Mouse (Mus musculus) 416B (cell line): ENCODE measurements around the gene Tmem238.

Experiments used
- DNase-seq: peaks from one replicate; pipeline ENCODE4 v3.0.0; 2011; ENCODE audit warnings: low read depth

The Tmem238 gene

DNA sequence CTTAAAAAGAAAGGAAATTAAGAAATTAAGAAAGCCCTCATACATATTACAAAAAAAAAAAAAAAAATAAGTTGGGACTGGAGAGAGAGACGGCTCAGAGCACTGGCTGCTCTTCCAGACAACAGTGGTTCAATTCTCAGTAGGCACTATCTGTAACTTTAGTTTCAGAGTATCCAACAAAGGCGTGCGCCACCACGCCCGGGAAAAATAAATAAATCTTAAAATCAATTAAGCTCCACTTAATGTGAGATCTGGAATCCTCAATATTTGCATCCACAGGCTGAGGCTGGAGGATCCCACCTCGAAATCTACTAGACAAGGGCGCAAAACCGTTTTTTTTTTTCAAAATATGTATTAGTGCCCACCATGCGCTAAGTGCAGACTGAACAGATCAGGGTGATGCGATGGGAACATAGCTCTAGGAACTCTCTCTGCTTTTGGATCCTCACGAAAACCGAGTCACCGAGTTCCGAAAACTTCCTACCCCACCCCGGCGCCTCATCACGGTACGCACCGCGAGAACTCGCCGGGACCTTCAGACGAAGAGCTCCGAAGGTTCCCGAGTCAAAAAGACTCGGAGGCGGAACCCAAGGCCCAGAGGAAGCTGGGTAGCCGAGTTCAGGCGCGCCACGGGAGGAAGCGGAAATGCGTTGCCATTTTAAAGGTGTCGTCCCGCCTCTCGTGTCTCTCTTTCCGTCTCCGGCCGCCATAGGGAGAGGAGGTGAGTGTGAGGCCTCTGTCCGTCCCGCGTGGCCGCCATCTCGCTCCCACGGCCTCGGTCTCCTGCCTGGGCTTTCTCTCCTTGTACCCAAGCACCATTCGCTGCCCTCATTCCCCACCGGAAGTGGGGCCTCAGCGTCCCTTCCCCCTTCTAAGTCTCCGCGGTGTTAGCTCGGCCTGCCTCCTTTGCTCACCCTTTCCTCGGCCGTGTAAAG is 3.1 kb upstream of the Tmem238 start, which contains the start of gene Rpl28:
TSS of gene Rpl28 (plus strand) at position 597 of the 935 bp plus-strand sequence.
- peak; percentile 98 for DNase-seq

DNA sequence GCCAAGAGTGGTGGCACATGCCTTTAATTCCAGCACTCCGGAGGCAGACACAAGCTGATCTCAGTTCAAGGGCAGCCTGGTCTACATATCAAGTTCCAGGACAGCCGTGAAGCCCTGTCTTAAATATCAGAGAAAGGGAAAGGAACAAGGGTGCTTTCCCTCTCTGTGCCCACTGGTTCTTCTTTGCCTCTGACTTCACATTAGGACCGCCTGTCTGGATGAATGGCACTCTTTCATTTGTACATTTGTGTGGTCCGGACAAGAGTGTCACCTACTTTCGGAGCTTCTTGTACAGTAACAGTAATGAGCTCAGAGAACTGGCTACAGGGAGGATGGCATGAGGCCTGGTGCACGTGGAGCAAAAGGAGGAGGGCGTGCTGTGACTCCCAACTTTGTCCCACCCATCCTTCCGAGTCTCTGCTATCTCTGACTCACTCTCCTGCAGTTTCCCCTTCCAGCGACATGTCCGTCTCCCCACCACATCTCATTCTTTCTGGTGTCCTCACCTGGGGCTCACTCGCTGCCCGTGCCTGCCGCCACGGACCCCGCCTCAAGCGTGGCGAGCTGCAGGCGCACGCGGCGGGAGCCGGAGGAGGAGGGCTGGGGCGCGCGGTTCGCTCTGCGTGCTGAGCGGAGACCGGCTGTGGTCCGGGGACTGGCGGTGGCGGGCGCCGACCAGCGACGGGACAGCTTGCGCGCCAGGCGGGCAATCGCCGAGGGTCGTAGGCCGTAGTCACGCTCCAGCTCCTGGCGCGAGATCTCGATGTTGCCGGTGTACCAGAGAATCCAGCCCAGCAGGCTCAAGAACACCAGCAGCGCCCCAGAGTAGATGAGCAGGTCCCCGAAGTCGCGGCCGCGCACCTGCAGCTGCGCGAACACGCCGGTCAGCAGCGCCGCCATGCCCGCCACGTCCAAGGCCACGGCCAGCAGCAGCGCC is 689 bp downstream of the Tmem238 start:
- DNase-seq = peak; percentile 84

GRCm38 (mm10) chr7:4783667-4784268 is 5.7 kb downstream of the Tmem238 start:
- peak; percentile 28 for DNase-seq

DNA sequence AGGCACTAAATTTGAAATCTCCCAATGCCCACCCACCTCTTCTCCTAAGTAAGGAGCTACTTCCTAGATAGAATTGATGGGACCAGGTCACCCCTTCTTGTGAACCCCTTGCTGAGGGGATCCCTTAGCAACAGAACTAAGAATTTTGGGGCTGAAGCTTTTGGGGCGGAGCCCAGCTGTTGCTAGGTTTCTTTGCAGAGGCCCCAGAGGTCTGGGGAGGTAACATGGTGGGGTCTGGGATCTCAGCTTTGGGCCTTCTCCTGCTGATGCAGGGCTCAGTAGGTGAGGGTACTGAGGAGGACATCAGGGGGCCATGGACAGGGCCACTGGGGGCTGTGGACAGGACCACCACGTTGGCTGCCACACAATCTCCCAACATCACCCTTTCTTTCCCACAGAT is 6.7 kb downstream of the Tmem238 start, which contains the start of the genes Il11 and Tmem190:
TSS of gene Il11 (minus strand) at position 101 of the 400 bp plus-strand sequence.
TSS of gene Tmem190 (plus strand) at position 179 of the 400 bp plus-strand sequence.
- DNase-seq = no peak

DNA sequence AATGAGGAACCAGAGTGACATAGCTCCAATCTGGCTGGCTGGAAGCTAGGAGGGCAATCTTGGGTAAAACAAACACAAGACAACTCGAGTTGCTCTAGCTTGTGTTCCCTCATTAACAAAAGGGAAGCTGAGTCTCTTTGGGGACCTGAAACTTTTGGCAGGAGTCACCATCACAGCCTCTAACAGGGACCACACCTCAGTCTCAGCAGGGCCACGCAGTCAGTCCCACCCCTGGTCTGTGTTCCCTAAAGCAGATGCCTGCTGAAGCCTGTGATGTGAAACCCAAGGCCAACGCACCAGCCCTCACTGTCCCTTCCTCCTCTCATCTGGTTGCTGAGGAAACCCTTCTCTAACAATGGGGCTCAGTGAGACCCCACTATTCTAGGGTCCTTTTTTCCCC is 7.3 kb downstream of the Tmem238 start:
- DNase-seq = no peak

DNA sequence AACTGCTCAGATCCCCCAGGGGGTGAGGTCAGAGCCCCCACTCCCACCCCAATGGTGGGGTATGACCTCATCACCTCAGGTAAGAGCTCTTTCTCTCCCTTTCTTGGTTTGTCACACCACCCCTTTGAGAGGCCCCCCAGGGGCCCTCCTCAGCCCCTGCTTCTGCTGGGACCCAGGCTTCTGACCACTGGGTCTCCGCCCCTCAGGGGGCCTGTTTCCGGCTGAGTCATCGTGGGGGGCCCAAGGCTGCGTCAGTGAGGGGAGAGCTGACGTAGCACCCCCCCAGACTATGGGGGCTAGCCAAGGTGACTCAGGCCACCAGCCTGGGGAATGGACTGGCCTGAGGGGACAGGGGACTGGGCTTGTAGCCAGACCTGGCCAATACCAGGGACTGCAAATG is 9.5 kb downstream of the Tmem238 start:
- DNase-seq = peak; percentile 65

GRCm38 (mm10) chr7:4777851-4778637 is 11.4 kb downstream of the Tmem238 start:
- no peak for DNase-seq

DNA sequence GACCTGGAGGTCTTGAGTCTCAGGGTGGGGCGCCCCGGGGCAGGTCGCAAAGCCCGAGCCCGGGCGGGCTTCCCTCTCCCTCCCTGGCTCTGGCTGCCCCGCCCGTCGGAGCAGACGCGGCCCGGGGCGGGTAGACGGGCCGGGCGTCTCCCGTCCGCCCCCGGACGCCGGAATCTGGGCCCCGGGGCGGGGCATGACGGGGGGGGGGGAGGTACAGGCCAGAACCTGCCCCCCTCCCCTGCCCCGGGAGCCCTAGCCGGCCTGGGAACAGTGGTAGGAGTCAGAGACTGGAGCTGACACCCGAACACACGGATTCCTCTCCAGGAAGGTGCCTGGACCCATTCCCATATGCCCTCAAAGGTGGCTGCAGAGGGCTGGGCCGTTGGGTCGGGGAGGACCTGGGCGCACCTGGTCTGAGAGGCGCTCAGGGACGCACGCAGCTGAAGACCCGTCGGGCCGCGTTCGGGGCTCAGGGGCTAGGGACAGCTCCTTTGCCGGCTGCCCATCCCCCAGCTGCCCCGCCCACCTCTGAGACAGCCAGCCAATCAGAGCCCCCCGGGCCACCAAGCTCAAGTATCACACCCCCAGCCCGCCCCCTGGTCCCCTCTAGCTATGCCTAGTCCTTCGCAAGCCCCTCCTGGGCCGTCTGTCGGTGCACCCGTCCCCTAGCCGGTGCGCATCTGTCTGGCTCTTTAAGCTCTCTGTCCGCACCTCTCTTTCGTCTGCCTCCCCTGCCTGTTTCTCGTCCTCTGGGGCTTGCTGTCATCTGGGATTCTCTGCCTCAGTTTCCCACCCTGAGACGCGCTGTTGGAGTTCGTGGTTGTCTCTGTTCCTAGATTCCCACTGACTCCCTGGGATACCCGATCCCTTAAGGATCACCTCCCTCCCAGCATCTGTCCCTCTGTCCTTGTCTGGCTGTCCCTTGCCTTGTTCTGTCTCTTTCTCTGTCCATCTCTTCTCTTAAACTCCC is 12.3 kb downstream of the Tmem238 start:
- DNase-seq = no peak

DNA sequence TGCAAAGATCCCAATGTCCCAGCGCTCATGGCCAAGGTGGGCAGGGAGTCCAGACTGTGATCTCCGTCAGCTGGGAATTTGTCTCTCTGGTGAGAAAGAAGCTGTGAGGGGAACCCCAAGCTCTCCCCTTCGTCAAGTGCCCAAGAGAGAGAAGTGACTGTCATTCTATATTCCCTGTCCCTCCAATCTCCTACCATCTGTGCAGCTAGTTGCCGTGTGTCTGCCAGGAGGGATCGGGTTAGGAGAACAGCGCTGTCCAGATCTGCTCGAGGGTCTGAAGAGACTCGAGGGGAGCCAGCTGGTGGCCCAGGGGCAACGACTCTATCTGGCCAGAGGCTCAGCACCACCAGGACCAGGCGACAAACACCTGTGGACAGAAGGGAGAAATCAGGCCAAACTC is 13.3 kb downstream of the Tmem238 start:
- no peak for DNase-seq

GRCm38 (mm10) chr7:4771202-4771601 is 18.3 kb downstream of the Tmem238 start, which contains the start of gene Fam71e2:
Fam71e2 (minus strand) TSS chr7:4771302.
- DNase-seq = no peak

DNA sequence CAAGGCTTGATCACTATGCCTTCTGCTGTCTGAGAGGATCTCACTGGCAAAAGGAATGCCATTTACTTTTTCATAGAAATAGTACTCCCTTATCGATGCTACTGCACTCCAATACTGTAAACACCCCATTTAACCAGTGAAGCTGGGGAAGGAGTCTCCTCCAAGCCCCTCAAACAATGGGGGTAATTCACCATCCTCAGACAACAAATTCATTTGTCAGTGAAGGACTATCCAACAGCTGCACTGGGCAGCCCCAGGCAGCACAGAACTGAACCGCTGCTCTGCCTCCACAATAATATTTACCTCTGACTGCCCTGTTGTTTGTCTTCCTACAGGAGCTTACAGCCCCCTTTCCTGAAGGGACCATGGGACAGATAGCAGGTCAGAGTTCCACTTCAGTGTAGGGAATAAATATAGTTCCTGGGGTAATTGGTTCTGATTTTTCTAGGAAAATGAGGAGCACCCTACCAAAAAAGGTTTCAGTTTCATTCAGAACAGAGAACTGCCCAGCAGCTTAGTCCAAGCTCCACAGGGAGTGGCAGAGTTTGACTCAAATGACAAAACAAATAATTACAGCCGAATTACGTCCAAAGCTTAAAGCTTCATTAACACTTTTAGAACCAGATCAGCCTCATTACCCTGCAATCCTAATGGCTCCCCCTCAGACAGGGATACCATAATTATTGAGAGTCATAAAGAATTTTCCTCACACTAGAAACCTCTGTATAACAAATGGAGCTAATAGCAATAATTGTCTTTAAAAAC is 24.3 kb downstream of the Tmem238 start:
- no peak for DNase-seq

DNA sequence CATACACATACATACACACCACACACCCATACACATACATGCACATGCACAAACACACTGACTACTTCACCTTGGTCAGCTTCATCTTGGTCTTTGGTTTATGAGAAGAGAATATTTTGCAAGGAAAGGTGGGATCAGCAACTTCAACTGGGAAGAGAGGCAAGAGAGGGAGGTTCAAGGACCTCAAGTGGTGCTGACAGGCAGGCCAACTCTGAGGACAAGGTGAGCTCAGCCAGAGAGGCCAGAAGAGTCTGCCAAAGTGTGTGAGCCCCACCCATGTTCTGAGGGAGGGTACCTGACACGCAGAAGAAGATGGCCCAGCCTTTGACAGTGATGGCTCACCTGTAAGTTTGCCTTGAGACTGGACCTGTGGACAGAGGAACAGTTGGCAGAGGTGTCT is 29.8 kb downstream of the Tmem238 start:
- DNase-seq = no peak

GRCm38 (mm10) chr7:4752821-4753570 is 36.5 kb downstream of the Tmem238 start, which contains the start of gene Cox6b2:
Cox6b2 (minus strand) TSS chr7:4753094.
- DNase-seq = no peak

DNA sequence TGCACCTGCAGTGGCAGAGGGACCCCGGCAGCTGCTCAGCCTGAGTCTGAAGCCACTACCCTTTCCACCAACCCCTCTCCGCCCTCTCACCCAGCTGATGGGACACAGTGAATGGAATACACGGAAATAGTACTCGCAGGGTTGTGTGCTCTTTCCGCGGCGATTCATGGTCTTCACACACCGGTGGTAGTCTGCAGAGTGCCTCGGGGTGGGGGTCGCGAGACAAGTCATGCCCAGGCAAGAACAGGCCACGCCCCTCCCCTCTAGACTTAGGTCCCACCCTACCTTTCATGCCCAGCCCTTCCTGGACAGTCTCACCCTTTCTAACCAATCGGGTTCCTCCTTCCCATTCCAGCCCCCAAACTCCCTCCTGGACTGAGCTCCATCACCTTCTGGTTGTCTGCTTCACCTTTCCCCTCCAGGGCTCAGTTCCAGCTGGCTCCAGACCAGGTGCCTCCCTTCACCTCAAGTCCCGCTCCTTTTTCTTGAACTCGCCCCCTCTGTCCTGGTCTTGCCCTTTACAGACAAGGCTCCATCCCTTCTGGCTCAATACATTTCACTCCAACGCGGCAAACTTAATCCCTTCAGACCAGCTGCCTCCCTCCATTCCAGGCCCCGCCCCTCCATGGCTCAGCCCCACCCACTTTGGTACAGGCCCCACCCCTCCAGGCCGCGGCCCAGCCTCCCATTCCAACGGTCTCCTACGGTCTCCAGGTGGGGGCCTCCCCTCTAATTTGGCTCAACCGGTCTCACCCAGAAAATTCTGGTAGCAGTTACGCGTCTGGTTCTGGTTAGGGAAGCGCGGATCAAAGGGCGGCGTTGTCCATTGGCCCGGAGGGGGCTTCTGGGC is 37.3 kb downstream of the Tmem238 start:
- DNase-seq = no peak

DNA sequence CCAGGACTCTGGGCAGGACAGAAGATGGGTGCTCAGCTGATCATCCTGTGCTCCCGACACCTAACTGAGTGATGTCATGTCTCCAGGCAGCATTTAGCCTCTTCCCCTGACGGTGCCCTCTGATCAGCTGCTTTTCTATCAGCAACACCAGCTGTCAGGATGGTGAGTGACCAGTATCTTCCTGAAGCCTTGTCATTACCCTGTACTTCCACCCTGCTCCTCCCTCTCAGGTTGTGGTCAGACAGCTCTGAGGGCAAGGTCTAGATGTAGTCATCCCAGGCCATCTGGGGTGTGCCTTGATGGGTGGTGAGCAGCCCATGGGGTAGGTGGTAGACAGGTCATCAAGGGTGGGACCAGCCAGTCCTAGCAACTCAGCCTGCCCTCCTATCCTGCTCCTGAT is 40.3 kb downstream of the Tmem238 start:
- peak; percentile 49 for DNase-seq

DNA sequence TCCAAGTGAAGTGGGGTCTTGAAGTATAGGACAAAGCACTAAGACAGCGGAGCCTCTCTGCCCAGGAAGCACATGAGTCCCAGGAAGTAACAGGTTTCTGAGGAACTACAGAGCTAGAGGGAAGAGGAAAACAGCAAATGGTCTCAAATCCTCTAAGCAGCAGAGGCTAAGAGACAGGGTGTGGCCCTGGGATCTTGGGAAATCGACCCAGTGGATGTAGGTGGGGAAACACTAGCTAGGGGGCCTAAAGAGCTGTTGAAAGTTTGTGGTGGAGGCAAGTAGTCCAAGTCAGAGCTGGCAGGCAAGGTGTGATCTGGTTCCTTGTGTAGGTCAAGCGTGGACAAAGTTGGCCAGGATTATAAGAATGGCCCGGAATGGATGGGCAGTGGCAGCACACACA is 41.1 kb downstream of the Tmem238 start:
- DNase-seq = peak; percentile 24

DNA sequence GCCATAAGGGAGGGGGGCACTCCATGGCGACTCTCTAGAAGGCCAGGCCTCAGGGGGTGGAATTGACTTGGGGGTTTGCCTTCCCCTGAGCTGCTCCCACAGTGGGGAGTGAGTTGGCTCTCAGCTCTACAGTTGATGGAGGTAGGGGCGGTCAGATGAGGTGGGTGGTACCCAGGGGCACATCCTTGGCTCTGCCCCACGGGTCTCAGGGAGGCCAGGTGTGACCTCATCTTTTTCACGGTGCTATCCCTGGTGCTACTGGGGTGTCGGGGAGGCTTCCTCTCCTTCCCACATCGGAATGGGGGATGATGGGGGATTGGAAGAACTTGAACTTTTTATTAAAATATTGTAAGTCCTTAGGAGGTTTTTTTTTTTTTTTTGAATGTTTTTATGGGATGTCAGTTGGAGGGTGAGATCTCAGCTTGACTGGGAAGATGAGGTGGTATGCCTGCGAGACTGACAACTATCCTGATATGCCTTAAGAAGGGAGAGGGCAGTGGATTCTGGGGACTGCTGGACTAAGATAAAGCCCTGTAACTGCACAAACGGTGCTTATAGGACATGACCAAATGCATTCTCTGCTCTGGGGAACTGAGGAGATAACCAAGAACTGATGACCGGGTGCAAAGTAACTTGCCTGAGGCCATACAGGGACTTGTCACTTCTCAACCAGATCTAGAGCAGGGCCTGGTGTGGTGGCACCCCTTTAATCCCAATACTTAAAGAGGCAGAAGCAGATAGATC is 42.1 kb downstream of the Tmem238 start:
- no peak for DNase-seq
